Mouse (Mus musculus) lung, postnatal 14 days (tissue): ENCODE data around the gene Gcn1l1.
A peak's percentile ranks its signal among the peaks of the same experiment; 100 is the strongest.

Source experiments
- DNase-seq: peaks from one replicate; pipeline ENCODE4 v3.0.0; 2021

Gcn1l1 gene

DNA sequence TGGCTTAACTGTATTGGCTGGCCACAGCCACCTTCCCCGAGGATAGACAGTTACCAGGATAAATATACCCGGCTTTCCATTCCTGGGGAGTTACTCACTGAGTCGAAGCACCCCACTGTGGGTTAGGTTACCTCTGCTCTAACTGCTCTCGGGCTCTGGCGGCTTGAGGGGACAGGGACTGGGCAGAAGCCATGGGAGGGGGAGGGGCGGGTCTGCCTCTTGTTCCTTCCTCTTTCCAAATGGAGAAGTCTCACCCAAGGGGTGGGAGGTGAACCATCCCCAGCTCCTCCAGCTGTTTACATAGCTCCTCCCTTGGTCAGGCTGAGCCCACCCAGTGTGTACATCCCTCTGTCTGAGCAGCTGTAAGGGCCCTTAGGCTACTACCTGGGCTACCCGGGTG is 29.4 kb upstream of the Gcn1l1 start:
- DNase-seq: peak; percentile 63

DNA sequence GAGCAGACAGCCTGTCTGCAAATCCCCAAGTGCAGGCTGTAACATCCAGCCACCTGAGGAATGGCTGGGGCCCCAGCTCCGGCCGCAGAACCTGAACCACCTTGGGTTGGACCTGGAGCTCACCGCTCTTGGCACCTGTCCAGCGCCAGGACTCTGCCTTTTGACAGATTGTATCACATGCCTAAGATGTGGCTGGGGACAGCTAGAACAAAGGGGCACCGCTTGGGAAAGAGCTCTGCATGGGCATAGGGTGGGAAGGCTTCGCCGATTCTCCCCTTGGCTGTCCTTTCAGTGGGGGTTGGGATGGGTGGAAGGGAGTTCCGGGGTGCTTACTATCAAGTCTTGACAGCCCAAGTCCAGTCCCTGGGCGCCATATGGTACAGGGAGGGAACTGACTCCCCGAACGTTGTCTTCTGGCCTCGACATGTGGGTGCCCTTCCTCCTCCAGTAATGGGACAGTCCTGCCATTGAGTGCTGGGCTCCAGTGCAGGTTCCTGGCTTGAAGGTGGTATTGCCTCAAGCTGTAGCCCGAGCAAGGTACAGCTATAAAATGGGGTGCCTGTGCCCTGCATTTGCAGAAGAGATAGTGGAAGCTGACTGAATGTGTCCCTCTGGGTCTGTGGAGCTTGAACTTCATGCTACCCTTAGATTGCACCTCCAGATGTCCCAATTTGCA is 26.9 kb upstream of the Gcn1l1 start:
- no peak for DNase-seq

DNA sequence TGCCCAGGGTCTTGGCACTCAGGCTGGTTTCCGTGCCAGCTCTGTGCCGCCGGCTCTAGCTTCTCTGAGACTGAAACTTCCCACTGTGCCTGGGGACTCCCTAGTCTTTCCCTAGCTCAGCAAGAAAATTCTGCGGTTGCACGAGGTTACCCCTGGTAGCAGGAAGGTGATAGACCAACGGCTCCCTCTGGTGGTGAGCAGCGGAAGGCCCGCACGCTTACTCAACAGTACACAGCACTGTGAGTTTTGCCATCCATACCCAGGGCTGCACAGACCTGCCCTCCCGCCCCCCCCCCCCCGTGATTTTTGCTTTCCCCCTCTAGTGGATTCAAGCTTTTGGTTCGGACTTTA is 26.4 kb upstream of the Gcn1l1 start:
- peak; percentile 97 for DNase-seq

DNA sequence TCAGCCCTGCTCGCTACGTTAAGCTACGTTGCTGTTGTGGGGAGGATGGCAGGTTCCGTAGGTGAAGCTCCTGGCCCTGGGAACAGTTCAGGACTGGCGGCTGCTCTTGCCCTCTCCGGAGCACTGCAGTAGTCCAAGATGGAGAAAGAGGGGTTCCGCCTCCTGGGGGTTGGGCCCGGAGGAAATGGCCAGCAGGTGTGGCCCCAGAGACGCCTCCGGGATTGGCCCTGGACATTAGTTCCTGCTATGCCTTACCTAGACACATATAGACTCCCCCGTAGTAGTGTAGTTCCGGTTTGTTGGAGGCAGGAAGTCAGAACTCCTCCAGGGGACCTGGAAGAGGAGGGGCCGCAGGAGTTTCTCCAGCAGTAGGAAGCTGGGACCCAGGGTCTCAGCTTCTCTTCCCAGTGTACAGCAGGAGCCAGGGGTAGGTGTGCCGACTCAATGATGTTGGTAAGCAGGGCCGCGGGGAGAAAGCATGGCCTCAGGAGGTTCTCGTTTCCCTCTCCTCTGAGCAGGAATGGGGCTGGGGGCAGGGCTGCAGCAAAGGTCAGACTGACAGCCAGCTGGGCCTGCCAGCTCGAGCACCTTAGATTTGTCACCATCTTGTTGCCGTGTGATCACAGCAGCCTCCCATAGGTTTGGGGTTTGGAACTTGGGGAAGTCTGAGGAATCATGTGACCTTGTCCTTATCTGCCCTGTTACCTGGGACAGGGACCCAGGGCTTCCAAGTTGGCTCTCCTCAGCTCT is 22.2 kb upstream of the Gcn1l1 start:
- DNase-seq: no peak

DNA sequence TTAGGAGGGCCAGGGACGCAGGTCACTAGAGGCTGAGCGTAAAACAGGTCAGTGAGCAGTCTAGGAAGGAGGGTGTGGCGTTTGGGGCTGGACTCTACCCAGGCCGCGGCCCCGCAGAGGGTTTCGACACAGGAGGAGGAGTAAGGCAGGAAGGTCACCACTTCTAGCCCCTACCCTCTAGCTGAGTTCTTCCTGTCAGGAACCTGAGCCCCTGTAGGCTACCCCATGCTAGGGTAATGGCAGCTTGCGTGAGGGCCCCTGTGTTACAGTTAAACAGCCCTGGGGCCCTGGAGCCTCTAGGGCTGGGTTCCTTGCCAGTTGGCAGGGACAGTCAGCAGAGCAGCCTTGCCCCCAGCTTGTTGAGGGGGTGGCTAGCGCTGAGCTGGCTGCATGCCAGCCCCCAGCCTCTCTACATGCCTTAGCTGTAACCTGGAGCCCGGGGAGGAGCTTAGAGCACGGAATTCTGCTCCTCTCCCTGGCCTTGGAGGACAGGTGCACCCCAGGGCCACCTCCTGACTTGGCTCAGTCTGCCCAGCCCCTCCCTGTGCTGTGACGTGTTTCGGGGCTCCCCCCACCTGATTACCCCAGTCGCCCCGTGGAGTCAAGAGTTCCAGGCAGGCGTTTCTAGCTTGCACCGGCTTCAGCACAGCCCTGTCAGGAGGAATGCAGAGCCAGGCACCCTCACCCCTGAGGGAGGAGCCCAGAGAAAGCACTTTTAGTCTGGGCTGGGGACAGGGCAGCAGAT is 21.4 kb upstream of the Gcn1l1 start:
- peak; percentile 76 for DNase-seq

DNA sequence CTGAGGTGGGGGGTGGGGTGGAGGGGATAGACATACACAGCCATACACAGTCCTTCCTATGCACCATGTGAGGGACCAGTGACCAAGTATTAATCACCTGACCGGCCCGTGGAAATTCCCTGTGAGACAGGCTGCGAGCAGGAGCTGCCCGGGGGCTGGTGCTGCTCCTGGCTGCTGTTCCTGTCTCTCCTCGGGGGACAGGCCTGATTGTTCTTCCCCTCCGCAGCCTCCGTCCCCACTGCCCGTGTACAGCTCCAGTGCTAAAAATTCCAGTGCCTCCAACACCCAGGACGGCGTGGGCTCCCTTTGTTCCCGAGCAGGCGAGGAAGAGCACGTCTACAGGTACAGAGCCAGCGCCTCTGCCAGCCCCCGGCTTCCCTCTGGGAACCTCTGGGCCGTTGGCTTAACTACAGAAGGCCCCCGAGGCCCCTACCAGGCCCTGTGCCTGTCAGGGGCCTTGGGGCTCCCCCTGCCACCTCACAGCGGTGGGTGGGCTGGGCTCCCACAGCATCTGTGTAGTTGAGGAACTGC is 20.3 kb upstream of the Gcn1l1 start:
- no peak for DNase-seq

DNA sequence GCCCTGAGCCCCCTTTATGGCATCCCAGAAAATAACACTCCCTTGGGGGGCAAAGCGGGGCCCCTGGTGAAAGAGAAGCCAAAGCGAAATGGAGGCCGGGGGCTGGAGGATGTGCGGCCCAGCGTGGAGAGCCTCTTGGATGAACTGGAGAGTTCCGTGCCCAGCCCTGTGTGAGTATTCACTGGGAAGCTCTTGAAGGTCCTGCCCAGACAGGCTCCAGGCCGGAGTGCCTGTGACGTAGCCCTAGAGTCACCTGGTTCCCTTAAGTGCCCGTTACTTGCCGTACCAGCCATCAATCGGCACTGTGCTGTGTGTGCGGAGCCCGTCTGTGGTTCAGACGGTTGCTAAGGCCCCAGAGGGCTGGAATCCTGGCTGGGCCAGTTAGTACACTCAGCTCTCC is 19.4 kb upstream of the Gcn1l1 start:
- peak; percentile 75 for DNase-seq

DNA sequence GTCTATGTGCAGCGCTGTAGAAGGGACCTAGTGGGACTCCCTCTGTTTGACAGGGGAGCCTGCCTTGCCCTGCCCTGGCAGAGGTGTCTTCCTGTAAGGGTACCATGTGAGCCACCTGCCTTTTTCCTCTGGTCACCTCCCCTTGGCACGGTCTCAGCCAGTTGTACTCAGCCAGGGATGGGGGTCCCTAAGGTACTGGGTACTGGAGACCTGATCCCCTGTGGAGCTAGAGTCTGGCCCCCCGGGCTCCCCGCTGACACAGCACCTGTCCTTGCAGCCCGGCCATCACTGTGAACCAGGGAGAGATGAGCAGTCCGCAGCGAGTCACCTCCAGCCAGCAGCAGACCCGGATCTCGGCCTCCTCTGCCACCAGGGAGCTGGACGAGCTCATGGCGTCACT is 18.5 kb upstream of the Gcn1l1 start:
- DNase-seq: no peak

DNA sequence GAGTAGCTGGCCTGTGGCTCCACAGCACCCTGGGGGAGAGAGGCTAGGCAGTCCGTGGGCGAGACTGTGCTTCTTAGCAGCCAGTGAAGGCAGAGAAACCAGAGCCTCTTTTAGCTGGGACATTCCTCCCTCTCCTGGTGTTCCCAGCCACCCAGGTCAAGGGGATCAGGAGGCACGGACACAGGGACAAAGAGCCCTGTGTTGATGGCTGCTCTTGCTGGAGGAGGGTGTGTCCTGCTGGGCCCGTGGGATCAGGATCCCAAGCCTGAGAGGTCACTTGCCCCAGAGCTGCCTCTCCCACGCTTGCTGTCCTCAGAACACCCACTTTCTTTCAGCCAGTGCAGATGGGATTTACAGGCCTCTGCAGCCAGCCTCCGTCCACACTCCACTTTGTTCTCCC is 18.0 kb upstream of the Gcn1l1 start:
- no peak for DNase-seq

DNA sequence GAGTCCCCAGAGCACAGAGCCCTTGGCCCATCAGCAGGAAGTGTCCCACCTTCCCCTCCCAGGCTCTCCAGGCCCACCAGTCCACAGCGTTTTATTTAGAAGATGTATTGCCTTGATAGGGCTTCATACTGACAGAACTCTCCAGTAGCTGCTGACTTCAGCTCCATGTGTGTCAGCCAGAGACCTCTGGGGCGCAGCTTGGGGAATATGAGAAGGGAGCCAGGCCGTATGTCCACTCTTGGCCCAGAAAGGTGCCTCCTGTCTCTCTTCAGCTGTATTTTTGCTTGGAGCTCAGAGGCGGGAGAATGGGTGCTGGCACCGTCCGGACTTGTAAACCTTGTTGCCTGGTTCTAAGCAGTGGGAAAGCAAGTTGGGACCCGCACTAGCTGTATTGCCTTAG is 17.6 kb upstream of the Gcn1l1 start:
- no peak for DNase-seq

DNA sequence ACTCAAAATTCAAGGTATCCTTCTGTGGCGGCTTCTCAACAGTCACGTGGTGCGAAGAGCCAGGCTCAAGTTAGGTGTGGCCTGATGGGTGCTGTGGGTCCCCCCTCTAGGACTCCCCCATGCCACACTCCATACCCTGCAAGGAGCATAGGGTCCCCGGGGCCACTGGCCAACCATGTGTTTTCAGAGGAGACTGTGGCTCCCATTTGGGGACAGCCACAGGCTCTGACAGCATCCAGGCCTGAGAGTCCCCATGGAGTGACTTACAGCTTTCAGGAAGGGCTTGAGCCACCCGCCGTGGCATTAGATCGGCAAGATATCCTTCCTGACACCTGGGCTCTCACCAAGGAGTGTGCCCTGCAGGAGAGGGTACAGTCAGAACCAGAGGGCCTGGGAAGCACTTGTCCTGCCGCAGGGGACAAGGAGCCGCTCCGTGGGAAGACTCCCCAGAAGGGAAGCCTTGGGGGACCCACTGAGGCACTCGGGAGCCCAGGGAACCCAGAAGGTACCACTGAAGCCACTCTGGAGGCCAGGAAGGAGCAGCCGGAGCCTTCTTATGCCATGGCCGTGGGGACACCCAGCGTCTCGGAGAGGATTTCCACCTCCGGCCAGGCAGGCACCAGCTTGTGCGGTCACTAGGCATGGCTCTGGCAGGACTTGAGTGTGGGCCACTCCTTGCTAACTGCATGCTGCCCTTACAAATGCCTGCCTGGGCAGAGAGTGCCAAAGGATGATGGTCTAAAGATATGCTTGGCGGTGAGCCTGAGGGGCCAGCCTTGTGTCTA is 16.4 kb upstream of the Gcn1l1 start:
- DNase-seq: no peak

DNA sequence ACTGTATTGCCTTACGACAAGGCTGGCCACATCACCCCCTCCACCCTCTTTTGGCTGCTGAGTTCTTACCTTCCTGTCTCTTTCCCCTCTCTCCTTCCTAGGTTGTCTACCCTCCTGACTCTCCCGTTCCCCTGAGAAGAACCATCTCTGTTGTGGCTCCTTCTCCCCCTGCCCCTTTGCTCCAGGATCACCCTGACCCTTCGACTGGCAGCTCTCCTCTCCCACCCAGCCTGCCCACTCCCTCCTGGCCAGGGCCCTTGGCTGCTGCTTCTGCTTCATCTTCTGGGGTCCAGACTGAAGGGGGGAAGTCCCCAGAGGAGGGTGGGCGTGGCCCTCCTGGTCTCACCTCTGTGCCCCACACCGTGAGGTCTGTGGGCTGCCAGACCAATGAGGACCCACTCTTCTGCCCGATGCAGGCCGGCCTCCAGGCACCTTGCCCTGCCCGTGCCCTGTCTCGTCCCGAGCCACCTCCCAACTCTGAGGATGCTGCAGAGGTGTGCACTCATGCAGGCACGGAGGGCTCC is 14.5 kb upstream of the Gcn1l1 start:
- DNase-seq: no peak

DNA sequence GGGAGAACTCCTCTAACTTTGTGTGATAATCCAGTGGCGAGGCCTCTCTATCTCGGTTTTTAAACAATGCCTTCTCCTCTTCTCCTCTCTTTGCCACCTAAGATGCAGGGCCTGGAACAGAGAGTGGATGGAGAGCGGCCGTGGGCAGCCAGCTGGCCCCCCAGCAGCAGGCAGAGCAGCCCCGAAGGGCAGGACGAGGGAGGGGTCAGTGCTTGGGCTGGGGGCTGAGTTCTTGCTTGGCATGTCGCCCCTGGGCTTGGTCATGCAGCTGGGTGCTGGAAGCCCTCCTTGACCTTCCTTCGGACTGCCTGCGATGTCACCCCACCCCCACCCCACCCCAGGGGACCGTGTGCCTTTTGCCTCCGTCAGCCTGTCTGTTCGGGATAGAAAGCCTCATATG is 13.7 kb upstream of the Gcn1l1 start:
- no peak for DNase-seq

DNA sequence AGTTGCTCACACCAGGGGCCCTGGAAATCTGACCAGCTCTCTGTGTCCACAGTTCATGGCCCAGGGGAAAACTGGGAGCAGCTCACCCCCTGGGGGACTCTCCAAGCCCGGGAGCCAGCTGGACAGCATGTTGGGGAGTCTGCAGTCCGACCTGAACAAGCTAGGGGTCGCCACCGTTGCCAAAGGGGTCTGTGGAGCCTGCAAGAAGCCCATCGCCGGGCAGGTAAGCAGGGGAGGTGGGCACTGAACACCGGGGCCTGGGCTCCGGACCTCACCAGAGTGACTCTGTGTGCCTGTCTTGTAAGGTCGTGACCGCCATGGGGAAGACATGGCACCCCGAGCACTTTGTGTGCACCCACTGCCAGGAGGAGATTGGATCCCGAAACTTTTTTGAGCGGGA is 13.3 kb upstream of the Gcn1l1 start:
- no peak for DNase-seq

DNA sequence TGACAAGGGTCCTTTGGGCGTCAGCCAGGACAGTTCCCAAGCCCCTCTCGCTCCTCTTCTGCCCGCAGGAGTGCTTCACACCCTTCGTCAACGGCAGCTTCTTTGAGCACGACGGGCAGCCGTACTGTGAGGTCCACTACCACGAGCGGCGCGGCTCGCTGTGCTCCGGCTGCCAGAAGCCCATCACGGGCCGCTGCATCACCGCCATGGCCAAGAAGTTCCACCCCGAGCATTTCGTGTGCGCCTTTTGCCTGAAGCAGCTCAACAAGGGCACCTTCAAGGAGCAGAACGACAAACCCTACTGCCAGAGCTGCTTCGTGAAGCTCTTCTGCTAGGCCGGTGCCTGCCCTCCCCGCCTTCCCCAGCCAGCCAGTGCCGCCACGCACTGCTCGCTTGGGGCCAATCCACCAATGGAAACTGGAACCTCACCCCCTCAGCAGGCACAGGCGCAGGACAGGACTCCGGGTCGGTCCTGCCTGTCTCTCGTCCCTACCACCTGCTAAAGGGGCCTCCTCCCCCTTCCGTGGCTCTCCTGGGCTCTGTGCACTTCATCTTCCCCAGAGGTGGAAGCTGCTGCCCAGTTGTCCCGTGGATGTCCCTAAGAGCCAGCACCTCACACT is 11.1 kb upstream of the Gcn1l1 start:
- no peak for DNase-seq

DNA sequence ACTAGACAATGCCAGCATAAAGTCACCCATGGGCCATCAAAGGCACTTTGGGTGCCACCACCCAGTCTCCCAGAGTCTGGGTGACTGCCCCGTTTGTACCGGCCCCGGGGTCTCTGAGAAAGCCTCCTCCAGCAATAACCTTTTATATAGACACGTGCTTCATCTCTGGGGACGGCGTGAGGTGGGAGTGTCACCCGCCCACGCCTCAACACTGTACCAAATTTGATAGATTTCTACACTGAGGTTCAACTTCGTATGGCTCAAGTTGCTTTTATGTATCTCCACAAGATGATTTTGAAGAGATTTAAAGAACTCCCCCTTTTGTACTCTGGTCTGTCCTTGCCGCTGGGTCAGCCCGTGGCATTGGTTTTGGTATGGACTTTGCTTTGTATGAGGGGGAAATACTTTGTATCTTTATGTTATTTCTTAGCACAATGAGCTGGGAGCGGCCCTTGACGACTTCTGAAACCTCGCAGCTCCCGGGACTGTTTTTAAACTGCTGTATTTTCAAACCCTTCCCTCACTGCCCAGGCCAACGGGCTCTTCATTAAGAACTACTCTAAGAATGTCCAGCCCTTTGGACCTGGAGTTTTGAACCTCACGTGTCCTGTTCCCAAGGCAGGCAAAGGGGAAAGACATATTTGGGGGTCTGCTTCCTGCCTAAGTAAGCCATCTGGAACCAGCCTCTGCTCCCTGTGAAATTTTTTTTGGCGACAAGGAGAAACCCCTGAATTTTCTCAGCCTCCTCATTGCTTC is 10.3 kb upstream of the Gcn1l1 start:
- no peak for DNase-seq

DNA sequence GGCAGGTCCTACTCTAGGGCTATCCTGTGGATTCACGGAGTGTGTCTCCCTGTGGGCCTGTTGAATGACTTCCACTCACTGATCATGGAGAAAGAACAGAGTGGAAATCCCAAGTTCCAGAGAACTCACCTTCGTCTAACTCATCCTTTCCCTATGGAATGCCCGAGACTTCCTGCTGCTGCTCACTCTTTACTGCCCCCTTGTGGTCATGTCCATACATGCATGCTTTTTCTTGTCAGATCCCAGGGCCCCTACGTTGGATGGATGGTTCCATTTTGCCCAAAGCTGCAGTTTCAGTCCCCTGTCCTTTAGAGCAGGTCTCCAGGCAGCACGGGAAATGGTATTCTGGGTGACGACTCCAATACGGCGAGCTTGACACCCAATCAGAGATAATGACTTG is 8.8 kb upstream of the Gcn1l1 start:
- DNase-seq: peak; percentile 86

DNA sequence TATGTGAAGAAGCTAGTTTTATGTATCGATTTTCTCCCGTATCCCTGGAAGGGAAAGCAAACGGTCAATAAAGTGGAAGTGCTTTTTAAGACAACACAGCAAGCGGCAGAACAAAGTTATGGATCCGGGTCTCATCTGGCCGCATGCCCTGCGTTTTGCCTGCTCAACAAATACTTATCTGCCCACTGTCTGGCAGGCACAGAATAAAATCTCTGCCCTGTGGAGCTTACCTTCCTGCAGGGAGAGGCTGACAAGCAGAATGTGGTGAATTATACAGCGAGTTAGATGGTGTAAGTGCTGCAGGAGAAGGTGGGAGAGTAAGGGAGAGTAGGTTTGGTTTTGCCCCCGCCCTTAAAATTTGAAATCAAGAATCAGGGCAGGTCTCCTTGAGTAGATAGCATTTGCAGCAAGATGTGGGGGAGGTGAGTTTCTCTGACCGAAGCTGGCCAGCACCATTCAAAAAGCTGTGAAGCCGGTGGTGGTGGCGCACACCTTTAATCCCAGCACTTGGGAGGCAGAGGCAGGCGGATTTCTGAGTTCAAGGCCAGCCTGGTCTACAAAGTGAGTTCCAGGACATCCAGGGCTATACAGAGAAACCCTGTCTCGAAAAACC is 6.8 kb upstream of the Gcn1l1 start:
- DNase-seq: no peak

DNA sequence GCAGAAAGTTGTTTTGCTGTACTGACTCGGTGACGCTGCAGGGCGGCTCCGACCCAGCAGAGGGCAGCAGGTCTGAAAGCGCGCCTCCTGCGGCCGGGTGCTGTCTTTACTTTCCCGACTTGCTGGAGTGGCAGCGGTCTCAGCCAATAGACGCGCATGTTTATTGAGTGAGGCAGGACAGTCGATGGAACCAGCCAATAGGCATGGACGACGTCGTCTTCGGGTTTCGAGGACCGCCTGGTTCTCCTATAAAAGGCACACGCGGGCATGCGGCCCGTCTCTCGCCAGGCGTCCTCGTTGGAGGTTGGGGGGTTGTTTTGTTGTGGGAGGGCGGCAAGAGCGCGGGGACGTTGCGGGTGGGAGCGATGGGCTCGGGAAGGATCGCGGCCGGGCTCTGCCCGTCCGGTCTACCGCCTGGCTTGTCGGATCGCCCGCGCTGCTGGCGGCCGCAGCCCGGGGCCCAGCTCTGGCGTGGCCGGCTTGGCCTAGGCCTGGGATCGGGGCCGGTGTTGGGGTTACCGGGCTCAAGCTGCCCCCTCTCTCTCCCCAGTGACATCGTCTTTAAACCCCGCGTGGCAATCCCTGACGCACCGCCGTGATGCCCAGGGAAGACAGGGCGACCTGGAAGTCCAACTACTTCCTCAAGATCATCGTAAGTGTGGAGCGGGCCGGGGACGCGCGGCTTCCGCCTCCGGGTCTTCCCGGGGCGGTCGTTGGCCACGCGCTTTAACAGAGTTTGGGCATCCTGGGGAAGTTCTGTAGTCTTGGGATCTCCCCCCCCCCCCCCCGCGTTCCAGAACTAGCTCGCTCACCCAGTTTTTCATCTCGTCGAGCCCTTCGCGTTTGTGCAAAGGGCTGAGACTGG is 5.6 kb upstream of the Gcn1l1 start, which contains the start of gene Rplp0:
Rplp0 (plus strand) TSS at position 231 of the 865 bp plus-strand sequence.
- peak; percentile 100 for DNase-seq

DNA sequence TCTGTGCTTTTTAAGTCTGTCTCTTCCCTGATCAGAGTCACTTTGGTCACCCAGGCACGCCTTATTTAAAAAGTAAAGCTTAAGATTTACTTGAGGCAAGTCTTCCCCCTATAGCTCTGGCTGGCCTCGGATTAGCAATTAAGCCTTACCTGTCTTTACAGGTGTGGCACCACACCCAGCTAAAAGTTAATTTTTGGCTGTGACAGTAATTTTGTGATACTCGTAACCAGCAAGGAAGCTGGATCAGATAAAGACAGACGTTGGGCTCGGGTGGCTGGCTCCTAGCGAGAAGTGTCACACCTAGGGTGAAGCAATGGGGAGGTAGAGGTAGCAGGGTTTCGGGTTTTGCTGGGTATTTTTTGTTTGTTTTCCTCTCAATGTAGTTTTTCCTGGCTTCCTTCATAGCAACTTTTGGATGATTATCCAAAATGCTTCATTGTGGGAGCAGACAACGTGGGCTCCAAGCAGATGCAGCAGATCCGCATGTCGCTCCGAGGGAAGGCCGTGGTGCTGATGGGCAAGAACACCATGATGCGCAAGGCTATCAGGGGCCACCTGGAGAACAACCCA is 4.6 kb upstream of the Gcn1l1 start:
- DNase-seq: no peak
